Comparison of ENCODE assay signal across 32 mouse cellular contexts in the genomic region with DNA sequence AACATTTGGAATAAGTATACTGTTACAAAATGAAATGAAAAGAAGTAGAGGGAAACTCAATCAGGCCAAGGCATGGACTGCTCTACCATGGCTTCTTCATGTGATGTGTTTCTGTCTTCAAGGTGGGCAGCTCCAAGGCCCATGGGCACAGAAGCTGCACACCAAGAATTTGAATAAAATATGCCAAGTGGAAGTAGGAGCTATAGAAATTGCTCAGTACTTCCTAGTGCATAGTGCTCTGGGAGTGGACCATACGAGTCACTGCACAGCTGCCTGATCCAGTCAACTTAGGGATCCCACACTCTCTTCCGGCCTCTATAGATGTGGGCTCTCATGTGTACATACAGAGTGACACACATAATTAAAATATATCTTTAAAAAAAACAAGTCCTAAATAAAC.
"Had no signal": no experiment of that assay in that cellular context is flagged by ENCODE, and none has a peak within 500 bp of the region (broad histone marks: within the 10 kb centered on the region; RNA-seq: fewer than 3 reads in every experiment).

No protein-coding gene starts in this region.

- H3K9me3 ChIP-seq: limb, embryonic 10.5 days; limb, embryonic 12.5 days; limb, embryonic 13.5 days; limb, embryonic 15.5 days; liver, embryonic 12.5 days; liver, embryonic 13.5 days; liver, embryonic 15.5 days; lung, embryonic 15.5 days; midbrain, embryonic 10.5 days; midbrain, embryonic 12.5 days; midbrain, embryonic 13.5 days; midbrain, embryonic 15.5 days; neural tube, embryonic 12.5 days had no signal

- DNase-seq: left cerebral cortex, postnatal 4 days; liver; liver, embryonic 13.5 days; liver, postnatal 0 days; lung, adult 18-20 months; lung, adult 2 months; lung, embryonic 14.5 days; lung, postnatal 10 days; lung, postnatal 14 days; lung, postnatal 36 days; lung, postnatal 4 days; midbrain, embryonic 14.5 days had no signal

- ATAC-seq: liver, embryonic 12.5 days; liver, postnatal 0 days; lung, postnatal 0 days; midbrain, embryonic 13.5 days; midbrain, embryonic 15.5 days; midbrain, embryonic 16.5 days had no signal

- H3K27ac ChIP-seq: limb, embryonic 10.5 days; limb, embryonic 12.5 days; limb, embryonic 13.5 days; limb, embryonic 15.5 days; liver, embryonic 12.5 days; liver, embryonic 13.5 days; liver, embryonic 14.5 days; liver, embryonic 15.5 days; lung, embryonic 15.5 days; macrophage; midbrain, embryonic 10.5 days; midbrain, embryonic 12.5 days; midbrain, embryonic 13.5 days; midbrain, embryonic 15.5 days; neural tube, embryonic 12.5 days had no signal

- H3K9ac ChIP-seq: limb, embryonic 12.5 days; limb, embryonic 13.5 days; limb, embryonic 15.5 days; liver, embryonic 12.5 days; liver, embryonic 13.5 days; liver, embryonic 14.5 days; liver, embryonic 15.5 days; liver, postnatal 0 days; lung, embryonic 14.5 days; lung, embryonic 15.5 days; midbrain, embryonic 12.5 days; midbrain, embryonic 13.5 days; midbrain, embryonic 15.5 days; neural tube, embryonic 12.5 days had no signal

- H3K4me2 ChIP-seq: limb, embryonic 12.5 days; limb, embryonic 13.5 days; limb, embryonic 15.5 days; liver, embryonic 11.5 days; liver, embryonic 12.5 days; liver, embryonic 13.5 days; liver, embryonic 15.5 days; lung, embryonic 14.5 days; lung, embryonic 15.5 days; midbrain, embryonic 11.5 days; midbrain, embryonic 12.5 days; midbrain, embryonic 13.5 days; midbrain, embryonic 15.5 days; neural tube, embryonic 12.5 days had no signal

- H3K4me1 ChIP-seq: limb, embryonic 12.5 days; limb, embryonic 13.5 days; limb, embryonic 15.5 days; liver, embryonic 12.5 days; liver, embryonic 13.5 days; liver, embryonic 15.5 days; lung, embryonic 15.5 days; megakaryocyte, embryonic 14.5 days; neural tube, embryonic 12.5 days had no signal

- H3K4me3 ChIP-seq: limb, embryonic 10.5 days; limb, embryonic 12.5 days; limb, embryonic 13.5 days; limb, embryonic 15.5 days; liver, embryonic 12.5 days; liver, embryonic 13.5 days; liver, embryonic 15.5 days; lung, embryonic 15.5 days; megakaryocyte, embryonic 14.5 days; midbrain, embryonic 10.5 days; midbrain, embryonic 12.5 days; midbrain, embryonic 13.5 days; midbrain, embryonic 15.5 days; myocyte; neural tube, embryonic 12.5 days had no signal

- H3K27me3 ChIP-seq: limb, embryonic 12.5 days; limb, embryonic 13.5 days; limb, embryonic 15.5 days; liver, embryonic 12.5 days; liver, embryonic 13.5 days; liver, embryonic 15.5 days; lung, embryonic 15.5 days; megakaryocyte, embryonic 14.5 days; neural tube, embryonic 12.5 days had no signal

- H3K36me3 ChIP-seq: limb, embryonic 10.5 days; limb, embryonic 12.5 days; limb, embryonic 13.5 days; limb, embryonic 15.5 days; liver, embryonic 12.5 days; liver, embryonic 13.5 days; liver, embryonic 15.5 days; lung, embryonic 15.5 days; midbrain, embryonic 10.5 days; midbrain, embryonic 12.5 days; midbrain, embryonic 13.5 days; midbrain, embryonic 15.5 days; neural tube, embryonic 12.5 days had no signal
